Mouse (Mus musculus): ENCODE results near the gene Frmpd3.
A peak's percentile ranks its signal among the peaks of the same experiment; 100 is the strongest.
"Not testable (repeated sequence)": the region's sequence is repeated elsewhere in the genome, so short reads cannot be mapped to it uniquely, and the experiment has no call there.

The Frmpd3 gene

DNA sequence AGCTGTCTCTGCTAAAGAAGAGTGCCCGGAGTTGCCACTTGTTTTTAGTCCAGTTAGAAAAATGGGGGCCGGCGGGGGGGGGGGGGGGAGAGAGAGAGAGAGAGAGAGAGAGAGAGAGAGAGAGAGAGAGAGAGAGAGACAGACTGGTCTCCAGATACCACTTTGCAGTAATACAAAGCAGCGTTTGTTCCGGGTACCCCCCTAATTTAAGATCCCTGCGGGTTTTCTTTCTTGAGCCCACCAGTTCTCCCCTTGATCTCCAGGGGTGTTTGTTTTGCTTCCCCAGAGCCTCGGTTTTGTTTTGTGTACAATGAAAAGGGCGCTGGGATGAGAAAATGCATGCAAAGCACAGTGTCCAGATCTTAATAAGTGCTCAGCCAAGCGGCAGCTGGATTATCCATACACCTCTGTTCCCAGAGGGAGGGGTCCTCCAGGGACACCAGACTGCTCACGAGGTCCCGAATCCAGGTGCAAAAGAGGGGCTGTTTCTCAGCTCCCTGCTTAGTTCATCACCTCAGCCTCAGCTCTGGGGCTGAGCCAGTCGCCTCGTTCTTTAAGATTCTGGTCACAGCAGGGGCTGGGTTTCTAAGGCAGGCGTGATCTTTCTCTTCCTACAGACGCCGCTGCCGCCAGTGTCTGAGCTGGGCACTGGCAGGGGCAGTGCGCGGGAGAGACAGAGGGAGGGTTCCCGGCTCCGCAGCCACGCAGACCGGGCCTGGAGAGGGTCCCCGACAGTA is at the start of gene Frmpd3:
Gene Frmpd3, plus strand, starts transcription at position 608 of the 737 bp plus-strand sequence.
- DNase-seq (ENCODE audit: low spot score) = peak; percentile 52

GRCm38 (mm10) chrX:140303731-140304130 is 38.3 kb upstream of the Frmpd3 start:
- DNase-seq (ENCODE audit: low spot score) = peak; percentile 12

DNA sequence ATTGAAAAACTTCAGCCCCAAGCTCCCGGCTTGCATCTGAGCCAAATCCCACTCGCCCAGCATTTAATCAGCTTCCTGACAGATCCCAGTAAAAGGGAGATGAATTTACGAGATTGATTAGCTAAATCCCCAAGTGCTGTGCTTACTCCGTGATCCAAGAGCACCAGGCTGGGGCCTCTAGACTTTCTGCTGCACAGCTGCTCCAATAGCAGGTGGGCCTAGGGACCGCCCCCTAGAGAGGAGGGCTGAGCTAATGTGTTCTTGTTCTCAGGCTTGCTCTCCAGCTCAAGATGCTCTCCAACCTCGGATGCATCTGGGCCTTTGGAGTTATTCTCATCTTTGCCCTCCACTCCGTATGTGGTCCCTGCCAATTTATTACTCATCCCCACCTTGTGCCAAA is 36.4 kb upstream of the Frmpd3 start:
- DNase-seq (ENCODE audit: low spot score) = no peak

DNA sequence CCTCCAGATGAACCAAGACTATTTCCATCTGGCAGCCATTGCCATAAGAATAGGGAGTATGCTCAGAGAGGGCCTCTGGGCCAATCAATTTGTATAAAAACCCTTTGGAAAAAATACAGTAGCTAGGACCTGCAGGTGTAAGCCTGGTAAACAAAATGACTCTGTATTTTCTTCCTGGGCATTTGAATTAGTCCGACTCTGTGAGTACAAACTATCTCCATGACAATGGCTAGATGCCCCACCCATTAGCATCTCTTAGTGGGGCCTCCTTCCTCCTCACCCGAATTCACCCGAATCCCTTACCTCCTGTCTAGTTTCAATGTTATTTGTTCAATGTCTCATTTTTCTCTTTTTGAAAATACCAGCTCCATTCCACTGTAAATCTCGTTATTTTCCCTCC is 24.1 kb upstream of the Frmpd3 start:
- DNase-seq (ENCODE audit: low spot score) = no peak

- DNase-seq (ENCODE audit: low spot score) = no peak
These were observed 22.9 kb upstream of the Frmpd3 start for GRCm38 (mm10) chrX:140319131-140319530.

GRCm38 (mm10) chrX:140320671-140321070 is 21.4 kb upstream of the Frmpd3 start:
- DNase-seq (ENCODE audit: low spot score) = not testable (repeated sequence)

DNA sequence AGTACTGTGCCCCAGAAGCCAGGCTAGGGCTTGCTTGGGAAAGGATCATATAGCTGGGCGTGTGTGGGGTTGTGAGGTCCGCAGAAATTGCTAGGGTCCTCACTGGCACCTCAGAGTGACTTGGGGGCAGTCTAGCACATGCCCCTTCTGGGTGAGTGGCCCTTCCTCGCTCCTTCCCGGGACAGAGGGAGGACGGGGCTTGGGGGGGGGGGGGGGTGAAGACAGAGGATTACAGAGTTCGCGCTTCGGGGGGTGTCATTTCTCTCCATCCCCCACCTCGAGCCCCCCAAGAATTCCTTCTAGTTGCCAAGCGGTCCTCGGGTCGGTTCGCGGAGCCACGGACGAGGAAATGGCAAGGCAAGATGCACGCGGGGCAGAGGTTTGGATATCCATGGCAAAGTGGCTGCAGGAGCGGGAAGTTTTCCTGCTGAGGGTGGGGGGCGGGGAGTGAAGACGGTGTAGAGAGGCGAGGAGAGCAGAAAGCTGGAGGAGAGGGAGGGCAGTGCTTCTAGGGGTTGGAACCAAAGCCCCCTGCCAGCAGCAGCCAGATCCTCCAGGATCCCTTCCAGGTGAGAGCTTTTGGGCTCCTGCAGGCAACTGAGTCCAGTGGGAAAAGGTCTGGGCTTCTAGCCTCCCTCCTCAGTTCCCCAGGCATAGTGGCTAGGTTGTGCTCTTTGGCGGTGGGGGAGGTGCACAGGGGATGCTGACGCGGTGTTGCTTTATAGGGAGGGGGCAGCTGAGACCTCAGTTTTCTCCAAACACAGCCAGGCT is 515 bp downstream of the Frmpd3 start:
- peak; percentile 5 for DNase-seq (ENCODE audit: low spot score)

DNA sequence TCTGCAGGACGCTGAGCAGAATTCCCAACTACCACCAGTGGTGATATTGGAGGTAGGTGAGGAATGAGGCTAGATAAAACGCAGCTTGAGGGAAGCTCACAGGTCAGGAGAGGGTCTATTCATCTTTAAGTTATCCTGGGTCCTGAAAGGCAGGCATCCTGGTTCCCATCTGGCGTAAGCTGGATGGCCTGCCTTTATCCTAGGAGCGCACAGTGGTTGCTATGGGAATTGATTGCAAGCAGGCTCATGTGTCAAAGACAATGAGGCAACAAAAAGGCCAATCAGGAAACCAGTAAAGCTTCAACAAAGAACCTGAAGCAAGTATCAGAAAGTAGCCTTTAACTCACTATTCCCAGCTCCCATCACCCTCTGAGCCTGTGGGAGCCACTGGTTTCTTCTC is 33.6 kb downstream of the Frmpd3 start:
- peak; percentile 54 for DNase-seq (ENCODE audit: low spot score)

- no peak for DNase-seq (ENCODE audit: low spot score)
These were observed 57.9 kb downstream of the Frmpd3 start for GRCm38 (mm10) chrX:140399986-140400385.

DNA sequence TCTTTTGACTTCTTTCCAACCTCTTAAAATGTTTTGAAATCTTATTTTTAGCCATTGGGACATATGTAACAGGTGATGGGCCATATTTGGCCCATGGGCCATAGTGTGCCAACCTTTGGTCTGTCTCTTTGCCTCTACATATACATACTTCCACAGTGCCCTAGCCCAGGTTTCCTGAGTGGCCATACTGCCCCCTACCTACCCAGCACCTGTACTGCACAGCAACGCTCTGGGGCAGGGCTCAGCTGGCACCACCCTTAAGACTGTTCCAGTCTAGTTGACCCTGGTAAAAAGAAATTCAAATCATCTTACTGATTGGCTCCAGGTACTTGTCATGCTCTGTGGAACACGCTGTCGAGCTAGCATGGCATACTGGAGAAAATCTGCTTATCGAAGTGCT is 60.8 kb downstream of the Frmpd3 start:
- DNase-seq (ENCODE audit: low spot score) = peak; percentile 8

DNA sequence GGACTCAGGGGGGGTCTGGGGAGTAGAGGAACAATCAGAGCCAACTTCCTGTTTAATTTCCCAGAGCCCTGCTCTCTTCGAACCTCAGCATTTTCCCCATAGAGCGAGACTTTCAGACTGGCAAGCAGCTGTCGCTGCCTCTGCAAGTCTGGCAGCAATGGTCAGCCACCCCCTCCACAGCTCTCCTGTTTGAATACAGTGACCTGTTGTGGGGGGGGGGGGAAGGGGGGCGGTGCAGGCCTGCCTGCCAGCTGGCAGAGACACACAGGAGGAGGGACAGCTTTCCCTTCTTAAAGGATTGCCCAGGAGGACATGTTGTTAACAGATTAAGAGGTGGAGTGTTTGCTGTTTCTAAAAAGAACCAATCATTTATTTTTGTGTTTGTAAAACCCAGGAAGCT is 64.0 kb downstream of the Frmpd3 start:
- DNase-seq (ENCODE audit: low spot score) = no peak

DNA sequence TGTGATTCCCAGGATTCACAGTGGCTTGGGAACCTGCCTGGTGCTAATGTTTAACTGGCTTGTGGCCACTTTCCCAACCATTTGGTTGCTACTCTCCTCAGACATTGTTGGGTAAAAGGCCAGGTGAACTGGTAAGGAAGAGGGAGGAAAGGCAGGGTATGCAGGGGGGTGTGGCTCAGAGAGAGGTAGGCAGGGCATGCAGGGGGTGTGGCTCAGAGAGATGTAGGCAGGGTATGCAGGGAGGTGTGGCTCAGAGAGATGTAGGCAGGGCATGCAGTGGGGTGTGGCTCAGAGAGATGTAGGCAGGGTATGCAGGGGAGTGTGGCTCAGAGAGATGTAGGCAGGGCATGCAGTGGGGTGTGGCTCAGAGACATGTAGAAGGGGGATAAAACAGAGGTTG is 64.4 kb downstream of the Frmpd3 start:
- DNase-seq (ENCODE audit: low spot score) = no peak

DNA sequence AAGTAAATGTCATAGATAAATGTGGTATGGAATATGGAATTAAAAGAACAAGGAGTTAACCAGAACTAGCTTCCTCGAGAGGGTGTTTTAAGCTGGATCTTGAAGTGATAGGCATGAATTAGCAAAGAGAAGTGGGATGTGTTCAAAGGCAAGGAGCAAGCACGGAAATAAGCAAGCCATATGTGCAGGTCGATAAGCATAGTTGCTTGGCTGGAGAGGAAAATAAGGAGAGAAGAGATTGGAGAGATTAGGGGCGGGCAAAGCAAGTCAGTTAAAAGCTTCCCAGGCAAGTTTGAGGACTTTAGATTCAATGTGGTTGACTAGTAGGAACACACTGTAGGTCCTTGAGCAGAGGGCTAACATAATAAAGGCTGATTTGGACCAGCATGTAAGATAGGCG is 65.5 kb downstream of the Frmpd3 start:
- DNase-seq (ENCODE audit: low spot score) = no peak

DNA sequence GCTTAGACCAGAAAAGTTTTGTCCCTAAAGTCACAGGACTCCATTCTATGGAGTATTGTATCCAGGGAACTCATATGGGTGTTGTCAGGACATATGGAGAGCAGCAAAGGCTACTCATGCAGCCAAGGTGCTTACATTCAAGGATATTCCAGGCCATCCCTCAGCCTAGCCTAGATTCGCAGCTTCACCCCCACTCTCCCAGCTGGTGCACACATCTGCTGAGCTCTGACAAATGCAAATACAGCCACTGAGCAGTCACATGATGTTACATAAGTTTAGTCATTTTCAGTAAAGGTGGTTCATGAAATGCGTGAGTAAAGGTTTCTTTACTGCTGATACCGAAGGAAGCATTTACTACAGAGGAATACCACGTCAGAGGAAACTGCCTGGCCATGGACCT is 76.4 kb downstream of the Frmpd3 start:
- no peak for DNase-seq (ENCODE audit: low spot score)

DNA sequence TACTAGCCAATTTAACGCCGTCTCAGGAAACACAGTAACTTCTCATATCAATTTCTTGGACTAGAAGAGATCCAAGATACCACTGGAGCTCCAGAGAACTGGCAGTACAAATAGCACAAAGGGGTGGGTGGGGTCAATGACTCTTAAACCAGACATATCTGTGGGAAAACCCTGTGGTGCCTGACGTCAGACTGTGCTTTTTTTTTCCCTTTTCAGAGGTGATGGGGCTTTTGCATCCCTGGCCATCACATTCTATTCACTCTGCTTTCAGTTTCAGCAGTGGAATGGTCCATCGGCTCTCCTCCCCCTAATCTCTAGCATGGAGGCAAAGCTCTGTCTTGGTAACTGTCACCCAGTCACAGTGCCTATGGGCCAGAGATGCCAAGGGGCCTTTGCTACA is 85.1 kb downstream of the Frmpd3 start:
- no peak for DNase-seq (ENCODE audit: low spot score)

DNA sequence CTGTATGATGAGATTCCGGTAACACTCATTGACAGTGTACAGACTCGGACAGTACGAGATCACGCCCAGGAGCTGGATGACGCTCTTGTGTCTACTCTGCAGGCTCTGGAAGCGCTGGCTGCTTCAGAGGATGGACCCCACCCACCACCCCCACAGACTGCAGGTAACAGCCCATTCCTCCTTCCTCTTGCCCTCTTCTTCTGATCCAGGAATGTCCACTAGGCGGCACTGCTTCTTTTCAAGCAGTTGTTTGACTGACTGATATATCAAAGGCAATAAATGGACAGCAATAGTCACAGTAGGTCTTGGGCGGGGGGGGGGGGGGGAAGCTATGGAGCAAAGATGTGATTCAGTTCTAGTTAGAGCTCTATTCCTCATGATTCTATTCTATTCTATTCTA is 86.2 kb downstream of the Frmpd3 start:
- DNase-seq (ENCODE audit: low spot score) = no peak

DNA sequence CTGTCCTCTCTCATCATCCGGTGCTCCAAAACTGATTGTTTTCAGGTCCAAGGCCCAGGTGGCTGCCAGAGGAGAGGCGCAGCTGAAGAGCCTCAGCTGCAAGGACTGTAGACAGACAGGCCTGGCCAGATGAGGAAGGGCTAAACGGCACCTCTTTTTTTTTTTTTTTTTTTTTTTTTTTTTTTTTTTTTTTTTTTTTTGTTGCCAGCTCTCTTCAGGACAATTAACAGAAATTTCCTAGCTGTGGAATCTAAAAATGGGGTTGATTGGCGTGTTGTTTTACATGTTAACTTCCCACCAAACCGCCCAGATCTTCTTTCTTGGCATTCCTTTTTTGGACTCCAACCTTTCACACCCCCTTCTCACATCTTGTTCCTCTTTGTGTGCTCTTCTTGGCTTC is 87.9 kb downstream of the Frmpd3 start:
- DNase-seq (ENCODE audit: low spot score) = no peak

DNA sequence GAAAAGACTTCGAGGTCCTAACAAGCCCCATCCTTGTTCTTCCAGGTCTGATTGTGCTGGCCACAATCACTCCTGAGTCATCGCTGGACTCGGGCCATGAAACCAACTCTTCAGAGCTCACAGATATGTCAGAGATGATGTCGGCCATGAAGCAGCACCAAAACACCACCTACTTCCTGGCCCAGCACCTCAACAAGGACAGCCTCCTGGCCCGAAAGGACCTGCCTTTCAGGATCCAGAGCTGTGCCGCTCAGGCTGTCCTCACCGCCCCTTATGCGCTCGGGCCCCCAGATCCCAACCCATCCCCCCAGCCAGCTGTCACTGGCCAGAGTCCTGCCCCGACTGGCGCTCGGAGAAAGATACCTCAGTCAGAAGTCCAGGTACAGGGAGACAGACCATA is 88.4 kb downstream of the Frmpd3 start:
- no peak for DNase-seq (ENCODE audit: low spot score)

GRCm38 (mm10) chrX:140431981-140432380 is 89.9 kb downstream of the Frmpd3 start:
- no peak for DNase-seq (ENCODE audit: low spot score)

GRCm38 (mm10) chrX:140432786-140433185 is 90.7 kb downstream of the Frmpd3 start:
- DNase-seq (ENCODE audit: low spot score) = no peak

GRCm38 (mm10) chrX:140437906-140438305 is 95.8 kb downstream of the Frmpd3 start:
- DNase-seq (ENCODE audit: low spot score) = no peak

DNA sequence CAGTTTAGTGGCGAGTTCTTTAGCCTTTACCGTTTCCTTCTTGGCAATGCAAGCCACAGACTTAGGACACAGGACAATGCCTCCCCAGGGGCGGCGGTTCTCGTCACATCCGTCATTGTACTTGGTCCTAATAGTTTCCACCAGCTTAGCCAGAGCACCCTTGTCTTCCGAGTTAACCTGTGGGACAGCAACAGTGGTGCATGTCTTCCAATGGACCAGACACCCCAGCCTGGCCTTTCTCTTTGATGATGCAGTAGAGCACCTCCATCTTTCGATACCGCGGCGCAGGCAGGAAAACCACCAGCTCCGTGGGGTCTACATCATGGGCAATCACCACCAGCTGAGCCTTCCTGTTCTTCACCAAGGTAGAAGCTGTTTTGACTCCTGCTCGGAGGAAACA is 103.5 kb downstream of the Frmpd3 start:
- DNase-seq (ENCODE audit: low spot score) = no peak

DNA sequence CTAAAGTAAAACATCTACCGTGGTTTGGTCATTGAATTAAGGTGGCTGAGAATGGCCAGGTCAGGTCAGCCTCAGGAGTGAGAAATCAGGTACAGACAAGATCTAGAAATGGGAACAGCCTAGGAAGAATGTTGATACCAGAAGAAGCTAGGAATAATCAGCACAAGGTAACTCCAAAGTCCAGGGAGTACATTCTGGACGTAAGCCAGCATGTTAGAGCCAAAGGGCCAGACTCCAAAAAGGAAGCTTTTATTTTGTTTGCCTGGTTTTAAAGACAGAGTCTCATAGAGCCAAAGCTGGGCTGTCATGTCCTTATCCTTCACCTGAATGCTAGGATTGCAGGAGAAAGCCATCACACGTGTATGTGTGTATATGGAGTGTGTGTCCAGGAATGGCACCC is 108.0 kb downstream of the Frmpd3 start:
- DNase-seq (ENCODE audit: low spot score) = no peak

DNA sequence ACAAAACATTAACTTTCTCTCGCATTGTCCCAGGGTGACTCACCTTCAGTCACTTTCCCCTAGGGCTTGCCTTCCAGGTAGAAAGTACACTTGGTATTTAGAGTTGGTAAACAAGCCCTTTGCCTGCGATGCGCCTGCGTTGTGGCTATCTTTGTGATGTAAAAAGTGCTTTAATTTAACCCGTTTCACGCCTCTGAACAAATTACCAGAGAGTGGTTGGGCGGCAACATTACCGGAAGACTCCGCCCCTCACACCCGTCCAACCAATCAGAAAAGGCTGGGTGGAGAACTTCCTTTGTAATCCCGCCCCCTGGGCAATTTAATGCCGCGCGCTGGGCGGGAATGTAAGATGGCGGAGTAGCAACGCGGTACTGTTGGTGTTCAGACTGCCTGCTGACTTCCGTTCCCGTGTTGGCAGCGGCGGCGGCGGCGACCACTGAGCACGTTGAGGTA is 114.2 kb downstream of the Frmpd3 start, which contains the start of gene Prps1:
Gene Prps1, plus strand, starts transcription at position 335 of the 453 bp plus-strand sequence.
- DNase-seq (ENCODE audit: low spot score) = peak; percentile 85
